Mouse (Mus musculus) kidney, embryonic 14.5 days (tissue): ENCODE data around the gene Ptgir. TPM values are rescaled to one million over a fixed set of nuclear protein-coding genes. Genes with fewer than 3 reads are reported as not detected.

Experiments used
- ATAC-seq: fragments of 200-750 bp; cut with Nextera tagmentation; 2 replicates; pipeline ENCODE4 v1.8.0; 2017; ENCODE audit warnings: moderate number of reproducible peaks, mild to moderate bottlenecking, moderate TSS enrichment, moderate library complexity; ENCODE audit not compliant: low FRiP score, low TSS enrichment
- H3K27ac ChIP-seq: fragments of 300-500 bp; sonication (generic); 2 replicates; pipeline ENCODE4 v1.5.1; 2014; ENCODE audit warnings: low read depth, mild to moderate bottlenecking, low read length, moderate library complexity, mixed read lengths
- H3K27me3 ChIP-seq: fragments of 300-500 bp; sonication (generic); 2 replicates; pipeline ENCODE4 v1.6.1; 2014; ENCODE audit warnings: mild to moderate bottlenecking, low read length; ENCODE audit not compliant: control insufficient read depth, insufficient read depth
- H3K36me3 ChIP-seq: fragments of 300-500 bp; sonication (generic); 2 replicates; pipeline ENCODE4 v1.6.1; 2014; ENCODE audit warnings: low read length, mixed read lengths; ENCODE audit not compliant: control insufficient read depth, insufficient read depth
- H3K4me1 ChIP-seq: fragments of 300-500 bp; sonication (generic); 2 replicates; pipeline ENCODE4 v1.6.1; 2014; ENCODE audit warnings: low read length, mixed read lengths; ENCODE audit not compliant: control insufficient read depth, insufficient read depth
- H3K4me2 ChIP-seq: fragments of 300-500 bp; sonication (generic); replicated peaks from 2 replicates; pipeline ENCODE4 v1.6.1; 2014; ENCODE audit warnings: low read depth, mild to moderate bottlenecking, low read length
- H3K4me3 ChIP-seq: fragments of 300-500 bp; sonication (generic); 2 replicates; pipeline ENCODE4 v1.5.1; 2014; ENCODE audit warnings: mild to moderate bottlenecking, low read length
- H3K9ac ChIP-seq: fragments of 300-500 bp; sonication (generic); 2 replicates; pipeline ENCODE4 v1.6.1; 2014; ENCODE audit warnings: low read depth, mild to moderate bottlenecking, low read length, moderate library complexity
- H3K9me3 ChIP-seq: fragments of 300-500 bp; sonication (generic); 2 replicates; pipeline ENCODE4 v1.6.1; 2016; ENCODE audit warnings: low read length; ENCODE audit not compliant: control insufficient read depth
- WGBS: fragments of 180-500 bp; shearing (Covaris S2); extraction: QIAGEN DNeasy Blood & Tissue Kit; methylation state at CpG from one replicate; pipeline ENCODE4 v1.1.7; 2014; 5-methylcytosine and 5-hydroxymethylcytosine counted together
- polyA plus RNA-seq: library from polyadenylated mRNA; unstranded; fragments of >200 nt; fragmentation: Nextera tagmentation; extraction: Ambion mirVana; gene quantifications from 2 replicates; pipeline ENCODE4 v1.2.1, GENCODE M21; 2014

The Ptgir gene
- polyA plus RNA-seq, 1 experiment from 2014 or later = 1.4 TPM

- no peaks in the 10 kb centered on the region for H3K9me3 ChIP-seq
- 72% methylated on average over 17 of the region's 17 CpGs for WGBS
- H3K9ac ChIP-seq = no peak overlapping the region
- no peak overlapping the region for H3K27ac ChIP-seq
- no peaks in the 10 kb centered on the region for H3K27me3 ChIP-seq
- H3K4me1 ChIP-seq = no peaks in the 10 kb centered on the region
- no peak overlapping the region for H3K4me3 ChIP-seq
- H3K4me2 ChIP-seq = no peak overlapping the region
- no peaks in the 10 kb centered on the region for H3K36me3 ChIP-seq
- no peak for ATAC-seq
Observed at GRCm38 (mm10) chr7:16938117-16938791, 32.0 kb downstream of the Ptgir start.

GRCm38 (mm10) chr7:16940292-16940691 is 34.0 kb downstream of the Ptgir start:
- 50% methylated on average over 7 of the region's 7 CpGs for WGBS
- H3K4me2 ChIP-seq = no peak overlapping the region
- peaks cover 6% of the 10 kb centered on the region; the same call in 1 of the 2 replicates for H3K27me3 ChIP-seq
- H3K4me3 ChIP-seq = no peak overlapping the region
- H3K4me1 ChIP-seq = peaks cover 8% of the 10 kb centered on the region; the same call in 1 of the 2 replicates
- no peak overlapping the region for H3K9ac ChIP-seq
- peak overlapping the region; percentile 56; the same call in 1 of the 2 replicates for H3K27ac ChIP-seq
- no peaks in the 10 kb centered on the region for H3K9me3 ChIP-seq
- ATAC-seq = no peak
- H3K36me3 ChIP-seq = no peaks in the 10 kb centered on the region

- ATAC-seq = no peak
- Histone ChIP-seq H3K27ac (no peak overlapping the region), H3K9me3 (no peaks in the 10 kb centered on the region), H3K4me3 (no peak overlapping the region), H3K27me3 (peaks cover 29% of the 10 kb centered on the region), H3K4me1 (peaks cover 28% of the 10 kb centered on the region), H3K4me2 (no peak overlapping the region), H3K9ac (no peak overlapping the region), H3K36me3 (no peaks in the 10 kb centered on the region)
- 67% methylated on average over 4 of the region's 4 CpGs for WGBS
Observed at GRCm38 (mm10) chr7:16942861-16943260, 36.6 kb downstream of the Ptgir start.

- Histone ChIP-seq H3K9me3 (no peaks in the 10 kb centered on the region), H3K4me3 (peak within 1 kb of the TSS; percentile 45), H3K4me2 (peak within 1 kb of the TSS; percentile 51), H3K27ac (no peak within 1 kb of the TSS), H3K9ac (peak within 1 kb of the TSS; percentile 35), H3K4me1 (peaks cover 31% of the 10 kb centered on the region), H3K36me3 (no peaks in the 10 kb centered on the region), H3K27me3 (peaks cover 43% of the 10 kb centered on the region)
- 14% methylated on average over 36 of the region's 36 CpGs for WGBS
- peak; percentile 91 for ATAC-seq
Observed at GRCm38 (mm10) chr7:16944061-16944807, 37.9 kb downstream of the Ptgir start, which contains the start of gene Pnmal2. Pnmal2 (plus strand) TSS chr7:16944682.

GRCm38 (mm10) chr7:16944808-16945315 is 38.6 kb downstream of the Ptgir start:
- no peak for ATAC-seq
- H3K4me1 ChIP-seq = peaks cover 35% of the 10 kb centered on the region
- H3K9me3 ChIP-seq = no peaks in the 10 kb centered on the region
- H3K36me3 ChIP-seq = no peaks in the 10 kb centered on the region
- H3K27me3 ChIP-seq = peaks cover 49% of the 10 kb centered on the region
- H3K4me2 ChIP-seq = peak overlapping the region; percentile 51
- H3K27ac ChIP-seq = no peak overlapping the region
- peak overlapping the region; percentile 35 for H3K9ac ChIP-seq
- H3K4me3 ChIP-seq = peak overlapping the region; percentile 45
- under 1% methylated on average over 22 of the region's 22 CpGs for WGBS

GRCm38 (mm10) chr7:16945419-16945818 is 39.1 kb downstream of the Ptgir start:
- H3K9ac ChIP-seq = peak overlapping the region; percentile 35; the same call in 1 of the 2 replicates
- no peak overlapping the region for H3K27ac ChIP-seq
- no peaks in the 10 kb centered on the region for H3K36me3 ChIP-seq
- peaks cover 50% of the 10 kb centered on the region for H3K27me3 ChIP-seq
- peaks cover 36% of the 10 kb centered on the region for H3K4me1 ChIP-seq
- 11% methylated on average over 17 of the region's 17 CpGs for WGBS
- peak overlapping the region; percentile 45 for H3K4me3 ChIP-seq
- ATAC-seq = no peak
- H3K4me2 ChIP-seq = peak overlapping the region; percentile 51
- no peaks in the 10 kb centered on the region for H3K9me3 ChIP-seq

- Histone ChIP-seq H3K27me3 (peaks cover 50% of the 10 kb centered on the region), H3K4me2 (peak overlapping the region; percentile 48), H3K4me3 (peak overlapping the region; percentile 33), H3K9me3 (no peaks in the 10 kb centered on the region), H3K9ac (peak overlapping the region; percentile 52; the same call in 1 of the 2 replicates), H3K36me3 (no peaks in the 10 kb centered on the region), H3K4me1 (peaks cover 36% of the 10 kb centered on the region), H3K27ac (no peak overlapping the region)
- ATAC-seq = no peak
- 4% methylated on average over 49 of the region's 53 CpGs for WGBS
Observed at GRCm38 (mm10) chr7:16946441-16947348, 40.4 kb downstream of the Ptgir start.

GRCm38 (mm10) chr7:16947349-16947895 is 41.1 kb downstream of the Ptgir start:
- 19% methylated on average over 21 of the region's 22 CpGs for WGBS
- H3K27ac ChIP-seq = no peak overlapping the region

More at GRCm38 (mm10) chr7:16947349-16947895, 41.1 kb downstream of the Ptgir start:
- ATAC-seq = no peak
- peaks cover 36% of the 10 kb centered on the region for H3K4me1 ChIP-seq
- peak overlapping the region; percentile 33 for H3K4me3 ChIP-seq
- H3K36me3 ChIP-seq = no peaks in the 10 kb centered on the region
- H3K4me2 ChIP-seq = peak overlapping the region; percentile 48
- peaks cover 50% of the 10 kb centered on the region for H3K27me3 ChIP-seq
- peak overlapping the region; percentile 52; the same call in 1 of the 2 replicates for H3K9ac ChIP-seq
- no peaks in the 10 kb centered on the region for H3K9me3 ChIP-seq
